Mouse (Mus musculus) right cerebral cortex, postnatal 36 days (tissue): ENCODE results near the gene Gm13124.
"Not testable (repeated sequence)": the region's sequence is repeated elsewhere in the genome, so short reads cannot be mapped to it uniquely, and the experiment has no call there.

ENCODE experiments used
- DNase-seq, 2 experiments: peaks; one replicate each; pipeline ENCODE4 v3.0.0; 2022; ENCODE audit warnings: low spot score in 2 of 2, mixed read lengths in 1 of 2

The Gm13124 gene

DNA sequence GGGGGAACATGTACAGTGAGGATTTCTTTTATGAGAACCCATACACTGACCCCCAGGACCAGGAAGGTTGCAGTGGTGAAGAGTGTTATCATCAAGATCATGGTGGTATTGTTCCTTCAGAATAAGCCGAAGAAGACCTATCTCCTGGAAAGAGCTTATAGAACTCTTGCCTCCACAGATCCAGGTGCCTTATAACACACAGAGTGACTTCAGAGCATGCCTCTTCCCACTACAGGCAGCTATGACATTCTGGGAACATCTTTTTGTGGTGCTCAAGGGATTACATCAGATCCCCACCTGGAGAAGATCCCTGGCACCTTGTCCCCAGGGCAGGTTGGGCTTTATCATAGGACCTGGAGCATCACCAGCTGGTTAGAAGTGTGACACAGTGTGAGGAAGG, at the start of gene Gm13124:
Gm13124 (minus strand) TSS at position 101 of the 400 bp plus-strand sequence.
- no peak for DNase-seq

DNA sequence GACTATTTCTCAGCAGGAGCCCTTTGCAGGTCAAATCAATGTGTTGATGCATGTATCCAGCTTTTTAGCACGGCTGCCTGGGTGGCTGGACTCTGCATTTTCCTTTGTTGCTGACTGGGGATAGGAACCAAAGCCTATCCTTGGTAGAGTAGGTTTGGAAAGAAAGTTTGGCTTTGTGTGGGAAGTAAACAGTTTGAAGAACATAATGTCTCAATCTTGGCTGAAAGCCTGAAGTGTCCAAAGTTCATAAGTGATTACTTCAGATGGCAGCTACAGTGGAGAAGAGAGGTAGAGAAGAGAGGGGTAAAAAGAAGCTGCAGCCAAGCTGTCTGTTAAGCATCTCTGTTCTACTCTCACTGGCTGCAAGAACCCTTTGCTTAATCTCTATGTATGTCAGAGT, 49.7 kb upstream of the Gm13124 start:
- no peak for DNase-seq

DNA sequence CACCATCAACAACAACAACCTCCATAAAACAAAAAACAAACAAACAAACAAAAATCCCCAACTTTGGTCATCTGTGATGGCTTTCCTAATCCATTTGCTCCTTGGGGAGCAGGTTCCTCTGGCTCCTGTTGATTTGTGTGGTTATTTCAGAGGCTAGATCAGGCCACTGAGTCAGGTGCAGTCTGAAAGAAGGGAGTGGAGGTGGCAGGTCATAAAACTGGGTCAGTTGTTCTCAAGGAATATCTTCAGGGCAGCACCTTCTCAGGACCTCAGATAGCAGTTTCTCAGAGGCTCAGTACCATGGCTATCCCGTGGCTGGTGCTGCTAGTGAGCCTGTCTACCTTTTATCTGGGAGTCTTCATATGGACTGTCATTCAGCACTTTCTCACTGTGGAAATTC, 48.5 kb upstream of the Gm13124 start, which contains the start of gene Aadacl4:
Aadacl4 (plus strand) TSS at position 301 of the 400 bp plus-strand sequence.
- DNase-seq, result no peak

- no peak for DNase-seq
Observed at GRCm38 (mm10) chr4:144592790-144593189, 27.9 kb upstream of the Gm13124 start.

- DNase-seq, result not testable (repeated sequence)
Observed at GRCm38 (mm10) chr4:144586207-144586606, 21.3 kb upstream of the Gm13124 start.

GRCm38 (mm10) chr4:144567752-144568151, 2.8 kb upstream of the Gm13124 start:
- no peak for DNase-seq

DNA sequence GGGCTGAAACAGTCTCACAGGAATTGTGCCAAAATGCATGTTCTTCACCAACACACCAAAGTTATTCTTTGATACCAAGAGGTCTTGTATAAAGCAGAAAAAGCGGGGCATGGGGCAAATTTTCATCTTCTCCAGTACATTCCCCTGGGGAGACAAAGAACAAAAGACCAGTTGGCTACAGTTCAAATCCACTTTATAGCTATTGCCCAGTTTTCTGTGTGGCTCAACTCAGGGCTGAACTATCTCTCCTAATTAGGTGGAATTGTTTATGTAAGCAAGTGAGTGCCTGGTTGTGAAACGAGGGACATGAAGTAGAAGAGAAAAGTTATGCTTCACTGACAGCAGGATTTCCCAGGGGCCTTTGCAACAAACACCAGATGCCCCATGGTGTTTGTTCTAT, 3.7 kb downstream of the Gm13124 start:
- DNase-seq, result no peak

DNA sequence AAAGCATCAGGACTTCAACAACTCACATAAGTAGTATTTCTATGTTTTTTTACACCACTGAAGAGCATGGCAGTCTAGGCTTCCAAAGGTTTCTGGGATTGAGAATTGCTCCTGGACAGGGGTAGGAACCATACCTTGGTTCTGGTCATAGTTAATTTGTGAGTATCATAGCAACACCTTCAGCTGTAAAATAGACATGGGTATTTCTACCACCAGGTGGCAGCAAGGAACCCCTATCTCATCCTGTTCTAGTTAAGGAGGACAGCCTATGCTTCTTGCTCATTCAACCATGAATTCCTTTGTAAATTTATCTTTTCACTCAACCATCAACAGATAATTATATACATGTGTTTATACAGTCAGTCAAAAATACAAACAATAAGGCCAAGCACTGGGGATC, 5.1 kb downstream of the Gm13124 start:
- DNase-seq, result no peak

- no peak for DNase-seq
Observed at GRCm38 (mm10) chr4:144551156-144551555, 13.8 kb downstream of the Gm13124 start.

GRCm38 (mm10) chr4:144545339-144545738, 19.6 kb downstream of the Gm13124 start:
- not testable (repeated sequence) for DNase-seq

DNA sequence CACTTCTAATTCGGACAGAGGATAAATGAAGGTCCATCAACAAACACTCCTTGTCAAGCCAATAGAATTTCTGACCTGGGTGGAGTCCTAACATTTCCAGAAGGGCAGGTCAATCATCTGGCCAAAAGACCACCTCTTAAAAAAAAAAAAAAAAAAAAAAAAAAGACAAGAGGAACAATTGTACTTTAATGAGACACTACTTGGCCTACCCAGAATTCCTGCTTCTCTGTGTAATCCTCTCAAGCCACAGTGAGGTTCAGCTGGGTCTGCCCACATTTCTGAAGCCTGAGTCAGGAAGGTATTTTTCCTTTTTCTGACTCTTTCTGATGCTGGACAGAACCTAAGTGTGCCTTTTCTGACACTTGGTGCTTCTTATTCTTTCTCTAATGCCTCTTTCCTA, 20.2 kb downstream of the Gm13124 start:
- no peak for DNase-seq

- DNase-seq, result no peak
Observed at GRCm38 (mm10) chr4:144519522-144519921, 45.4 kb downstream of the Gm13124 start, which contains the start of gene 9430007A20Rik. Gene 9430007A20Rik (plus strand): TSS chr4:144519822.

GRCm38 (mm10) chr4:144506518-144506917, 58.4 kb downstream of the Gm13124 start:
- no peak for DNase-seq
